Mouse (Mus musculus) cerebellum, postnatal 36 days (tissue): Measurements from ENCODE around the gene Fgfr2.
"Not testable (repeated sequence)": the region's sequence is repeated elsewhere in the genome, so short reads cannot be mapped to it uniquely, and the experiment has no call there.

Source experiments
- DNase-seq, 2 experiments: peaks; one replicate each; pipeline ENCODE4 v3.0.0; 2021 to 2022; ENCODE audit warnings: mixed read lengths in 2 of 2

Fgfr2 gene

GRCm38 (mm10) chr7:131182685-131183084 lies 1940.5 kb downstream of the Fgfr2 start:
- DNase-seq, result peak; percentile 17 to 22

DNA sequence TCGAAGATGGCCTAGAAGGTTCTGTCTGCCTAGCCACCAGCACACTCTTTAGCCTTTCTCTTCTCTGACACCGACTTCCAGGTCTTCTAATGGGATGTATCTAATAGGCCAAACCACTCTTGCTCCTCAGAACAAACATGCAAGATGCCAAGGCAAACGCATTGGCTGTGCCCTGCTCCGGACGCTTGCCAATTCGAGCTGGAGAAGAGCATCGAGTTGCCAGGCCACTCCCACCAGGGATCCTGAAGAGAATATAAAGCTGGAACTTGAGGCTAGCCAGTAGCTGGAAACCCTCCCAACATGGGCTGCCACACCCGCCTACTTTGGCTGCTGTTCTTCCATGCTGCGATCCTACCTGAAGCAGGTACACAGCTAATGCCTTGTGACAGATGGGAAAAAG lies 1949.0 kb downstream of the Fgfr2 start, which contains the start of gene 5430419D17Rik:
Gene 5430419D17Rik (plus strand): TSS at position 282 of the 400 bp plus-strand sequence.
- DNase-seq, result peak in 1 of 2 experiments; percentile 6

- DNase-seq, result no peak
Measured at GRCm38 (mm10) chr7:131169099-131169498, 1954.1 kb downstream of the Fgfr2 start.

GRCm38 (mm10) chr7:131167771-131168170 lies 1955.4 kb downstream of the Fgfr2 start:
- DNase-seq, result no peak

DNA sequence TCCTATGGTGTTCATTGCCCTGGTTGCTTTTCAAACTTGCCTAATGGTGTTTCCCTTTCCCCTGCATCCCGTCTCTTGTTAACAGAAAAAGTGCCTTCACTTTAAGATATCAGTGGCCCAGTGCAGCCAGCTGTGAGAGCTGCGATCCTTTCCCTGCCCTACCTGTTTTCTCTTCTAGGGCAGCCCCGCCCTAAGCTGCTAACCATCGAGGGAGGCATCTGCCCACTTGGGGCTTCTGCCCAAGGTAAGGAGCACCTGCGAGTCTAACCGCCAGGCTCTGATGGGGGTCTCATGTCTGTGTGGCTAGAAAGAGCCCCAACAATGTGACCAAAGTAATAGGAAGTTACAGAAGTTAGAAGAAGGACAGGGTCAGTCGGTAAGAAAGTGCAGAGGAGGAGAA lies 1960.9 kb downstream of the Fgfr2 start:
- no peak for DNase-seq

DNA sequence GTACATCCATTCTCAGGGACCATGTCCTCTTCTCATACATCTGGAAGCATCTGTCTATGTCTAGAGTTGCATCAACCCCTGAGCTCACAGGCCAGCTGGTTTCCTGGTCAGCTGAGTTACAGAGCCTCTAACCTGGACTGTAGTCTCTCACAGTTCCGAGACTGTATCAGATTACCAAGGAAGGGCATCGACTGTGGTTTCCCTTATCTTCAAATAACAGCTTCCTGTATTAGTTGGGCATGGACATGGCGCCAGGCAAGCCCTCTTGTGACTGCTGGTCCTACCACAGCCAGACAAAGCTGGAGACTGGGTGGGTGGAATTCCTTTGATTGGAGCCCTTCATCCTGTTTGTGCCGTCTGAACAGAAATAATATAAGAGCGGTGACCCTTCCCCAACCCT lies 1970.1 kb downstream of the Fgfr2 start:
- DNase-seq, result no peak

- no peak for DNase-seq
Measured at GRCm38 (mm10) chr7:131150179-131150578, 1973.0 kb downstream of the Fgfr2 start.

DNA sequence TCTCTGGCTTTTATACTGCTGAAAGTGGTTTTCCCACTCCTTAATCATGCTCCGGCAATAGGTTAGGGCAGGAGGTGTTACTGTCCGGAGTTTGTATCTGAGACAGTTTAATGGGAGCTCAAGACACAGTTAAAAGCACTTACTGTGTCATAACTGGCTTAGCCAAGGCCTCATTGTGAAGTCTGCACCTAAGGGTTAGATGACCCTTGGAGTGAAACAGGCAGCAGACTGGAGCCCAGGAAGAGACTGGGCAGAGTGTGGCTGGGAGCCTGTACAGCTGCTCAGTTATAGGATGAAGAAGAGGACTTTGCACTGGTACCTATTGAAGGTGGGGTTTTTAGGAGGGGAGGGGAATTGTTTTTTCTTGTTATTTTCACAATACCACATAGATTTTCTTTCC lies 1976.9 kb downstream of the Fgfr2 start, which contains the start of gene 4933402N03Rik:
Gene 4933402N03Rik (minus strand): TSS at position 101 of the 400 bp plus-strand sequence.
- no peak for DNase-seq

- no peak for DNase-seq
Measured at GRCm38 (mm10) chr7:131133181-131133580, 1990.0 kb downstream of the Fgfr2 start.

- no peak for DNase-seq
Measured at GRCm38 (mm10) chr7:131130021-131130420, 1993.1 kb downstream of the Fgfr2 start.

DNA sequence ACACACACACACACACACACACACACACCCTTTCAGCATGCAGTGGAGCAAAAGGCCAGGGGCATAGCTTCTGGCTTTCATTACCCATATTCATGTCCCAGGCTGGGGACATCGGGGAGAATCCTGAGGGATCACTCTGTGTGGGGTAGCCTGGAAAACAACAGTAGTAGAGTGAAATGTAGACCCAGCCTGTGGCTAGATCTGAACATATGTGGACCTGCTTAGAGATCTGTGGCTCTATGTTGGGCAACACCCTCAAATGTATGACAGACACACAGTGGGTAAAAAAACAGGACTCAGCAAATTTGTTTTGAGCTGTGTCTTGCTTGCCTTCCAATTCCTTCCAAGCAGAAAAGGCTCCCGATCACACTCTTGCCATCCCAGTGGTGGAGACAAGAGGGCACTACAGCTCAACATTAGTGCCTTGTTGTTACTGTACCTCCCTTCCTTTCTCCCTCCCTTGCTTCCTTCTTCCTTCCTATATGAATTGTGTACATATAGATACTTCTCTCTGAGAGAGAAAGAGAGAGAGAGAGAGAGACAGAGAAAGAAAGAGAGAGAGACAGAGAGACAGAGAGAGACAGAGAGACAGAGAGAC lies 2000.8 kb downstream of the Fgfr2 start:
- no peak for DNase-seq

DNA sequence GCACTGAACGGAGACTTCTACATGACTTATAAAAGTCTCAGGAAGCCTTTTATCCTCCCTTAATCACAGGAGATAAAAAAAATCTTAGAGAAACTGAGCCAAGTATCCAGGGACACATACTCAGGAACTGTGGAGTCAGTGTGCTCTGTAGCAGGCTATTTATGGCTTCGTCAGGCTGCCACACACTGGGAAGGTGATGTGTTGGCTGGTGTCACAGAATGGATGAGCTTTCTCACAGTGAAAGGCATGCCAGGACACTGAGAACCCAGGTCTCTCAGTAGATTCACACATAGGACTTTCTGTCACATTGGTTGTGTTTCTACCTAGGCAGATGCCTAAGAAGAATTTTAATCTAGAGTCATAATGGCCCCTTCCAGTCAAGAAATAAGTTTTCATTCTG lies 2008.7 kb downstream of the Fgfr2 start:
- DNase-seq, result peak; percentile 41 to 54

DNA sequence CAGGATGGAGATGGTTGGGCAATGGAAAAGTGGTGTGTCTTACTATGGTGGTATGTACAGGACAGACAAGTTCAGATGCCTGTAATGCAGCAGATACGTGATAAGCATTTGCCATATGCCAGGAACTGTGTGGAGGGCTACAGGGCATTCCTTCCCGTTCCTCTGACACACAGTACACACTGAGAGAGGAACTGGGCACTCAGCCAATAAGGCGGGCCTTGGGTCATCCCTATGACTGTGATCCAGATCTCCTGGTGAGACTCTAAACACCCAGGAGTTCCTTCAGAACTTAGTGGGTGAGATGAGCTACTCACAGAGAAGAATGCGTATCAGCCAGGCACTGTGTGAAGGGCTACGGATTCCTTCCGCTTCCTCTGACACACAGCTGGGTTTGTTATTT lies 2009.5 kb downstream of the Fgfr2 start:
- peak; percentile 36 to 49 for DNase-seq

- peak; percentile 59 to 76 for DNase-seq
Measured at GRCm38 (mm10) chr7:131112486-131112885, 2010.7 kb downstream of the Fgfr2 start.

GRCm38 (mm10) chr7:131082403-131082802 lies 2040.7 kb downstream of the Fgfr2 start:
- DNase-seq, result not testable (repeated sequence)

GRCm38 (mm10) chr7:131075956-131076355 lies 2047.2 kb downstream of the Fgfr2 start:
- DNase-seq, result peak; percentile 11 to 15

DNA sequence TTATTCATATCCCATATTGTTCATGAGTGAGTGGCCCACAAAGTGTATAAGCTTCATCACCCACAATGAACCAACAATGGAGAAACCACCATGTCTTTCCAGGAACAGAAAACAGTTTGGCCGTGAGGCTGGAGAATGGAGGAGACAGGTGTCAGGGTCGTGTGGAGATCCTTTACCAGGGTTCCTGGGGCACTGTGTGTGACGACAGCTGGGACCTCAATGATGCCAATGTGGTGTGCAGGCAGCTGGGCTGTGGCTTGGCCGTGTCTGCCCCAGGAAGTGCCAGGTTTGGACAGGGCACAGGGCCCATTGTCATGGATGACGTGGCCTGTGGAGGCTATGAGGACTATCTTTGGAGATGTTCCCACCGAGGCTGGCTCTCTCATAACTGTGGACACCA lies 2049.1 kb downstream of the Fgfr2 start:
- DNase-seq, result not testable (repeated sequence)

GRCm38 (mm10) chr7:131073476-131073875 lies 2049.7 kb downstream of the Fgfr2 start:
- DNase-seq, result not testable (repeated sequence)

GRCm38 (mm10) chr7:131068191-131068590 lies 2055.0 kb downstream of the Fgfr2 start:
- peak; percentile 17 to 20 for DNase-seq

DNA sequence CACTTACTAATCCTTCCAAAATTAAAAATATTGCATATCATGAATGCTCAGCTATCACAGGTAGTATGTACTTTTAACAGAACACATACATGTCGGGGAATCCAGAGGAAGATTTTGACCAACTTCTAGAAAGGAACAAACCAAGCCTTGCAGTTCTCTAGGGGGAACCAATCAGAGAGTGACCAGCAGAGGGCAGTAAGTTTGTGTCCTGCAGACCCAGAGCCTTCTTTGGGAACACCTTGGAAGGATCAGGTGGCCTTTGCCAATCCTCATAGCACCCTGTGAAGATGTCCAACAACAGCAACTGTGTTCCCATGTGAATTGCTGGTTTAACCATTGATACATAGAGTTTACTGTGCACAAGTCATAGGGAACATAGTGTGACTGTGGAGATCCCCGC lies 2060.6 kb downstream of the Fgfr2 start:
- peak in 1 of 2 experiments; percentile 8 for DNase-seq

DNA sequence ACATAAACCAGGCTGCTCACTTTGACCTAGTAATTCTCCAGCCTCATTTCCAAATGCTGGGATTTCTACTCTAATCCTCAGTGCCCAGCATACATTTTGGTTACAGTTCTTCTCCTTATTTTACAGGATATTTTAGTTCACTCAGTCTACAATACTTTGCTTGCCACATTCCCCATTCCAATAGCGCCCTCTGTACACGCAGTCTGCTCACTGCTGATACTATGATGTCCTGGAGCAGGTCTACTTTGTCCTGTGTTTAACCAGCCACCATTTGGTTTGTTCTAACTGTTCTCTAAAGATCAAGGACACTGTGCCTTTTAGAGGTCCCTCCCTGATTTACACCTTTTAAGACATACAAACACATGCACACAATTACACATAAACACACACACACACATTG lies 2063.3 kb downstream of the Fgfr2 start:
- peak in 1 of 2 experiments; percentile 9 for DNase-seq

GRCm38 (mm10) chr7:131057918-131058317 lies 2065.2 kb downstream of the Fgfr2 start:
- DNase-seq, result not testable (repeated sequence)

- peak; percentile 8 to 9 for DNase-seq
Measured at GRCm38 (mm10) chr7:131054808-131055370, 2068.3 kb downstream of the Fgfr2 start.

- DNase-seq, result not testable (repeated sequence)
Measured at GRCm38 (mm10) chr7:131049829-131050228, 2073.3 kb downstream of the Fgfr2 start.
